Mouse (Mus musculus) E14TG2a.4 (cell line): ENCODE data around the gene Wfdc1.

Experiments
- CTCF ChIP-seq: conservative IDR thresholded peaks from 2 replicates; pipeline ENCODE4 v1.5.1; 2014; ENCODE audit warnings: low read length
- POU5F1 ChIP-seq: IDR thresholded peaks from 2 replicates; pipeline ENCODE4 v1.6.1; 2014; ENCODE audit warnings: low read length, borderline replicate concordance

DNA sequence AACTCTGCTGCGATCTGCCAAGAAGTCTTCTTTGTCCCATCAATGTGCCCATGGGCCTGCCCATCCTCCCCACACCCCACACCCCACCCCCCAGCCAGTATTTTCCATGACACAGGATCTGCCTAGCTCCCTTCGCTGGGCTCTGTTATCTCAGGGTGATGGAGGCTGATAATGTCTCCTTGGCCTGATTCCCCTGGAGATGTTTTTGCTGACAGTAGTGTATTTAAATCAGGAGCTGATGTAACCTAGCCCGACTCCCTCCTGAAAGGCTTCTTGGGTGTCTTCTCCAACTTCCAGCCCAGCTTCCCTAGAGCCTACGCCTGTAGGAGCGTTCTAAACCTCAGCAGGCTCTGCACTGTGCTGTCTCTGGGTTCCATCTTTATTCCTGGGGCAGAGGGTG is 47.3 kb upstream of the Wfdc1 start:
- TF ChIP-seq CTCF (no peak), POU5F1 (no peak)
